Mouse (Mus musculus): ENCODE measurements around the gene Rps2.
"Not testable (repeated sequence)": the region's sequence is repeated elsewhere in the genome, so short reads cannot be mapped to it uniquely, and the experiment has no call there.

The Rps2 gene

DNA sequence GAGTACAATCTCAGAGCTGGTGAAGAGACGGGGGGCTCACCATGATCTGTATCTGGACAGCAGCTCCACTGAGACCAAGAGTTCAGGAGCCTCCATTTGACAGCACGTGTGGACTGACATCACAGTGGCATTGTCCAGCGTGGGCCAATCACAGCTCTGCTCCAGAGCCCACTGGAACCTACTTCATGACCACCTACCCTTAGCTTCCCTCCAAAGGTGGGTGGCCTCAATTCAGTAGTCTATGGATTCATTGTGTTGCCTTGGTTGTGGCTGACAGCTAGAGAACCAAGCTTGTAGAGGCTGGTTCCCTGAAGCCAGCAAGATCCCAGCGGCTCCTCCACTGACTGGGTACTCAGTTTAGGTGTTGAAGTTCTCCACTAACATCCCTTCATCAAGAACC lies at the start of gene Rps2, which contains the start of gene Rnf151:
TSS of gene Rps2 (plus strand) at position 174 of the 400 bp plus-strand sequence.
TSS of gene Rnf151 (minus strand) at position 121 of the 400 bp plus-strand sequence.
- no peak for DNase-seq (ENCODE audit: low spot score)

GRCm38 (mm10) chr17:24669214-24669544 lies 48.7 kb upstream of the Rps2 start:
- DNase-seq (ENCODE audit: low spot score) = not testable (repeated sequence)

DNA sequence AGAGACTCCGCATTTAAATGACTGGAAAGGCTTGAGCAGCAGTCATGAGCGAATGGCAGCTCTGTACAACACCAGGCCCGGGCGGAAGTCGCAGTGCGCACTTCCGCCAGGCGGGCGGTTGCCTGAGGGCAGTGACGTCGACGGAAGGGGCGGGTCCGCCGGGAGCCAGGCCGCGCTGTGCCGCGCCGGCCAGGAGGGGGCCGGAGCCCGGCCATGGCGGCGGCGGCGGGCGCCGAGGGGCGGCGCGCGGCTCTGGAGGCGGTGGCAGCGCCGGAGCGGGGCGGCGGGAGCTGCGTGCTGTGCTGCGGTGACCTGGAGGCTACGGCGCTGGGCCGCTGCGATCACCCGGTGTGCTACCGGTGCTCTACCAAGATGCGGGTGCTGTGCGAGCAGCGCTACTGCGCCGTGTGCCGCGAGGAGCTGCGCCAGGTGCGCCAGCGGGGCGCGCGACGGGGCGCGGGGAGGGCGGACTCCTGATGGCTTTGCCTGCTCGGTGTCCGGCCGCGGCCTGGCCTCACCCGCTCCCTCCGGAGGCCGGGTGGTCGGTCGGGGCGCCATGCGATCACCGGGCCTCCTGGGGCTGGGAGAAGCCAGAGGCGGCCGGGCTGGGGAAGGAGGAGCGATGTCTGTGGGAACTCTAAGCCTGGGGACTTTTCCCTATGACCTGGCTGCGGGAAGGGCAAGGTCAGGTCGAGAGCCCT lies 48.2 kb upstream of the Rps2 start, which contains the start of gene Zfp598:
TSS of gene Zfp598 (plus strand) at position 143 of the 701 bp plus-strand sequence.
- DNase-seq (ENCODE audit: low spot score) = peak; percentile 96

GRCm38 (mm10) chr17:24670246-24670844 lies 47.6 kb upstream of the Rps2 start:
- DNase-seq (ENCODE audit: low spot score) = no peak

DNA sequence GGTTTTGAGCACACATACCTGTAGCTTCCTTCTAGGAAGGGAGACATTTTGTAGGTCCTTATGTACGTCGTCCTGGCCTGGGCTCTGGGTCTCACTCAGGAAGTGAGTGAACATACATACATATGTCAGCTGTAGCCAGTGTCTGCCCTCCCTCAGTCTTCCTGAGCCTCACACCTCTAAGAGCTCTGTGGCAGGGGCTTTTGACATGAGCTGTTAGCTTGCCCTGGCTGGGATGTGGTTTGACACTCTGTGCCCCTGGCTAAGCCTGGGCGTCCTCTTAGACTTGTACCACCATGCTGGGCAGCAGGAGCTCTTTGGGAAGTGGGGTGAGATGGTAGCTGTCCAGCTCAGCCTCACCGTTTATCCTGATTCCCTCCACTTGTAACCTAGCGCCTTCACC lies 46.6 kb upstream of the Rps2 start:
- DNase-seq (ENCODE audit: low spot score) = no peak

- no peak for DNase-seq (ENCODE audit: low spot score)
These were observed 45.8 kb upstream of the Rps2 start for GRCm38 (mm10) chr17:24672141-24672540.

GRCm38 (mm10) chr17:24674277-24674676 lies 43.6 kb upstream of the Rps2 start:
- DNase-seq (ENCODE audit: low spot score) = no peak

DNA sequence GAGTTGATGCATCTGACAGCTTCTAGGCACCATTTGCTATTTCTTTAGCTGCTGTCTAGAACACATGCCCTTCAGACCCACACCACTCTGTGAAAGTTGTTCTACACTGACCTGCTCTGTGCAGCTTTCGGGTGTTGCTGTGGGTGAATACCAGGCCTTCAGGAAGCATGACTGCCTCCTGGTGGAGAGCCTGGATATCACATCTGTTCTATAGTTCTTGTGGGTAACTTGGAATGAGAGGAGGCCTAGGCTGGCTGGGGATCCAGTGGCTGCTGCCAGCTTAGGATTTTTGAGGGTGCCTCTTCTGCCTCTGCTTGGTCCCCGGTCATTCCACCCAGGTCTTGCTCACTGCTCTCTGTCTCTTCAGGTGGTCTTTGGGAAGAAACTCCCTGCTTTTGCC lies 41.7 kb upstream of the Rps2 start:
- peak; percentile 60 for DNase-seq (ENCODE audit: low spot score)

- DNase-seq (ENCODE audit: low spot score) = no peak
These were observed 41.0 kb upstream of the Rps2 start for GRCm38 (mm10) chr17:24676877-24677276.

DNA sequence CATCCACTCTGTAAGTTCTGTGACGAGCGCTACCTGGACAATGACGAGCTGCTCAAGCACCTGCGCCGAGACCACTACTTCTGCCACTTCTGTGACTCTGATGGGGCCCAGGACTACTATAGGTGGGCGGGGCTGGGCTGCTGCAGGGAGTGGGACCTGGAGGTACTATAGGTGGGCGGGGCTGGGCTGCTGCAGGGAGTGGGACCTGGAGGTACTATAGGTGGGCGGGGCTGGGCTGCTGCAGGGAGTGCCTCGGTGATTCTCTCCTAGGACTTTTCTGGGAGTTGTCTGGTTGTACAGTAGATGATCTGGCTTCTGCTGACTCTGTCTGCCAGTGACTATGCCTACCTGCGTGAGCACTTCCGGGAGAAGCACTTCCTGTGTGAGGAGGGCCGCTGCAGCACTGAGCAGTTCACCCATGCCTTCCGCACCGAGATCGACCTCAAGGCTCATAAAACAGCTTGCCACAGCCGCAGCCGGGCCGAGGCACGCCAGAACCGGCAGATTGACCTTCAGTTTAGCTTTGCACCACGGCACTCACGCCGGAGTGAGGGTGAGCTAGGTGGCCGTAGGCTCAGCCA lies 40.3 kb upstream of the Rps2 start:
- no peak for DNase-seq (ENCODE audit: low spot score)

- no peak for DNase-seq (ENCODE audit: low spot score)
These were observed 31.4 kb upstream of the Rps2 start for GRCm38 (mm10) chr17:24686514-24686913.

- DNase-seq (ENCODE audit: low spot score) = peak; percentile 52
These were observed 30.7 kb upstream of the Rps2 start for GRCm38 (mm10) chr17:24687146-24687595.

- no peak for DNase-seq (ENCODE audit: low spot score)
These were observed 30.3 kb upstream of the Rps2 start for GRCm38 (mm10) chr17:24687599-24687998.

DNA sequence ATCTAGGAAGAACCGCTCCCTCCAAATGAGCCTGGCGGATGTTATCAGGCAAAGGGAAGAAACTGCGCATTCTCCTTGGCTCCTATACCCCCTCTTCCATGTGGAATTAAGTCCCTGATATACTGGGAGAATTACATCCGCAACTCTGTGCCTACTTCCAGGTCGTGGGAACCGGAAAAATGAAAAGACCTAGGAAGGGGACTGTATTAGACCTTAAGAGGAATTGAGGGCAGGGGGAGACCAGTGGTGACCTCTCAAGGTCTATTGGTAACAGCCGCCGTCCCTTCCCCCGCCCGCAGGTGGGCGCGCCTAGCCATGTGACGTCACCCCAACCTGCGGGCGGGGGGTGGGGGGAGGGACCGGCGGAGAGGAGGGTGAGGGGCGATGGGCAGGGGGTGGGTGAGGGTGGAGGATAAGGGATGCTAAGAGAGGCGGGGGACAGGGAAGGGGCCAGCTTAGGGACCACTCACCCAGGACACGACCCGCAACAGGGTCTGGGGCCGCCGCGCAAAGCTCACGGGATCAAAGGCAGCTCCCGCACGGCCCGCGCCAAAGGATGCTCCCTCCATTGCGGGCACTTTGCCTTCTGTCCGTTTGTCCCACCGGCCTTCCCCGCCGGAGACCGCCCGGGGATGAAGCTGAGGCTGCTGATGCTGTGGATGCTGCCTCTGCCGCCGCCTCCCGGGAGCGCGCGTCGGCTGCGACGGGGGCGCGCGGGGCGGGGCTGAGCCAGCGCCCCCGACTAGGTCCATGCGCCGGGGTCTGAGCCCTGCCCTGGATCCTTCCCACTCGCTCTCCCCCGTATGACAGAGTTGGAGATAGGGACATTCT lies 28.4 kb upstream of the Rps2 start, which contains the start of gene Syngr3:
TSS of gene Syngr3 (minus strand) at position 705 of the 831 bp plus-strand sequence.
- DNase-seq (ENCODE audit: low spot score) = no peak

GRCm38 (mm10) chr17:24692385-24692784 lies 25.5 kb upstream of the Rps2 start:
- no peak for DNase-seq (ENCODE audit: low spot score)

GRCm38 (mm10) chr17:24695326-24696010 lies 22.4 kb upstream of the Rps2 start:
- no peak for DNase-seq (ENCODE audit: low spot score)

GRCm38 (mm10) chr17:24696011-24696697 lies 21.8 kb upstream of the Rps2 start, which contains the start of the genes Gfer and Noxo1:
Gene Gfer, minus strand, starts transcription at chr17:24696156.
Gene Noxo1, plus strand, starts transcription at chr17:24696234.
- peak; percentile 86 for DNase-seq (ENCODE audit: low spot score)

DNA sequence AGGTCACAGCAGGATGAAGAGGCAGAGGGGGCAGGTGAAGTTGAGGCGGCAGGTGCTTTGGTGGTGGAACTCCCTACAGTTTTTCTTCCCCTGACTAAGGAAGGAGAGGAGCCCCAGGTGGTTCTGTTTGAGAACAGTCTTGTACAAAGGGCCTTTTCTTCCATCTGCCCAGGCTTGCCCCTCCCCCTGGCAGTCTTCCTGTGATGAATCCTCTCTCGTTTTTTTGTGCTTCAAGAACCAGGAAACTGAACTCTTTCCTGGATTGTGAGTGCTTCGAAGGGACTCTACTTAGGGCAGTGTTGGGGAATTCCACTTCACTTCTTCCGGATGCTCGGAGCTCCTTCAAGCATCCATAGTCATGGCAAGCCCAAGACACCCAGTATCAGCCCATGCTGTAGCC lies 19.9 kb upstream of the Rps2 start:
- DNase-seq (ENCODE audit: low spot score) = no peak

DNA sequence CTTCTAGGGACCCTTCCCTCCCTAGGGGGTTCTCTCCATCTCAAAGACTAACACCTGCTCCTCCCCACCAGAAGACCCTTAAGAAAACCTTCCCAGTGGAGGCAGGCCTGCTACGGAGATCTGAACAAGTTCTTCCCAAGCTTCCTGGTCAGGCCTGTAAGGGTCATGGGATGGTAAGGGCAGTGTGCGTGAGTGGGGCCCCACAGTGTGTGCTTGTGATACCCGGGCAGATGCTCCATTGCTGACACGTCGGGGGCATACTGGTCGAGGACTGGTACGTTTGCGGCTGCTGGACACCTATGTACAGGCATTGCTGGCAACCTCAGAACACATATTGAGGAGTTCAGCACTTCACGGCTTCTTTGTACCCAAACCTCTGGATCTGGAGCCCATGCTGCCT lies 19.2 kb upstream of the Rps2 start:
- no peak for DNase-seq (ENCODE audit: low spot score)

DNA sequence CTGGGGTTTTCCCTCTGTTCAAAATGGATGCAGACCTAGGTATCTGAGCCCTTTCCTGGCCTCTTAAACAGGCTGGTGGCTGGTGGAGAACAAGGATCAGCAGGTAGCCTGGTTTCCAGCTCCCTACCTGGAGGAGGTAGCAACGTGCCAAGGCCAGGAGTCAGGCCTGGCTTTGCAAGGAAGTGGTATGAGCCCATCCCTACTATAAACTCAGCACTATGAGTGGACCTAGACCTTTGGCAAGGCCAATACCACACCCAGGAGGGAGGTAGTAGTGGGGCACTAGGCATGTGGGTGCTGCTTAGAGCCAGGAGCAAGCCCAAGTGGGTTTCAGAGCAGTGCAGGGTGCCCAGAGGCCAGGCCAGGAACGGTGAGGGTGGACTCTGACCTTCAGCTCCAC lies 18.4 kb upstream of the Rps2 start:
- DNase-seq (ENCODE audit: low spot score) = no peak

GRCm38 (mm10) chr17:24701251-24701650 lies 16.7 kb upstream of the Rps2 start:
- DNase-seq (ENCODE audit: low spot score) = no peak
